Mouse (Mus musculus) megakaryocyte, embryonic 14.5 days (primary cell): Measurements from ENCODE around the gene Exoc3l4.

Experiments used
- FLI1 ChIP-seq: IDR thresholded peaks from 2 replicates; pipeline ENCODE4 v1.6.1; 2012; ENCODE audit warnings: low read length, inconsistent platforms, mixed read lengths
- GATA1 ChIP-seq: IDR thresholded peaks from 3 replicates; pipeline ENCODE4 v1.6.1; 2012; ENCODE audit warnings: mixed read lengths, low read length, inconsistent platforms, borderline replicate concordance

GRCm38 (mm10) chr12:111416921-111417779 is at the start of gene Exoc3l4:
- TF ChIP-seq GATA1 (no peak), FLI1 (no peak)
